Mouse (Mus musculus): ENCODE measurements around the gene BC016579. TPM values are rescaled to one million over a fixed set of nuclear protein-coding genes. Genes with fewer than 3 reads are reported as not detected.

Gene BC016579
- polyA plus RNA-seq (2015; fragmentation: Nextera tagmentation; extraction: Ambion mirVana): 0.09 and 0.11 TPM in 2 replicates

- peak within 1 kb of the TSS; percentile 54; the same call in 1 of the 2 replicates for H3K9ac ChIP-seq (ENCODE audit: low read length)
- 4% methylated on average over 20 of the region's 20 CpGs for WGBS
- ATAC-seq (replicated peaks; ENCODE audit: extremely low read depth, insufficient read depth, low FRiP score): no peak
These were observed at the start of gene BC016579 for GRCm38 (mm10) chr16:45653934-45654332. TSS of gene BC016579 (minus strand) at chr16:45654068.

GRCm38 (mm10) chr16:45699301-45699700 is 45.4 kb upstream of the BC016579 start:
- H3K4me3 ChIP-seq (ENCODE audit: low read length): no peak overlapping the region
- no peak for ATAC-seq (replicated peaks; ENCODE audit: extremely low read depth, insufficient read depth, low FRiP score)
- 53% methylated on average over 5 of the region's 5 CpGs for WGBS

More at GRCm38 (mm10) chr16:45653934-45654332, at the start of gene BC016579:
- H3K9me3 ChIP-seq (replicated peaks; ENCODE audit: control insufficient read depth, low read length): no peaks in the 10 kb centered on the region
- peak within 1 kb of the TSS; percentile 45 for H3K4me3 ChIP-seq (ENCODE audit: low read length)
- no peaks in the 10 kb centered on the region for H3K36me3 ChIP-seq (ENCODE audit: control insufficient read depth, insufficient read depth)
- no peak within 1 kb of the TSS for H3K27ac ChIP-seq (ENCODE audit: low read length)
- no peaks in the 10 kb centered on the region; the same call in 1 of the 2 replicates for H3K27me3 ChIP-seq (ENCODE audit: control insufficient read depth, insufficient read depth, low read length)
- peak within 1 kb of the TSS; percentile 84 for H3K4me2 ChIP-seq (ENCODE audit: low read depth, low read length)
- H3K4me1 ChIP-seq (ENCODE audit: control insufficient read depth, insufficient read depth, low read length): peaks cover 11% of the 10 kb centered on the region; the same call in 1 of the 2 replicates

GRCm38 (mm10) chr16:45697996-45698395 is 44.1 kb upstream of the BC016579 start:
- Histone ChIP-seq H3K4me2 (ENCODE audit: low read depth, low read length) (no peak overlapping the region), H3K27me3 (ENCODE audit: control insufficient read depth, insufficient read depth, low read length) (no peaks in the 10 kb centered on the region), H3K9me3 (replicated peaks; ENCODE audit: control insufficient read depth, low read length) (no peaks in the 10 kb centered on the region), H3K4me1 (ENCODE audit: control insufficient read depth, insufficient read depth, low read length) (no peaks in the 10 kb centered on the region), H3K27ac (ENCODE audit: low read length) (no peak overlapping the region), H3K36me3 (ENCODE audit: control insufficient read depth, insufficient read depth) (no peaks in the 10 kb centered on the region), H3K4me3 (ENCODE audit: low read length) (no peak overlapping the region), H3K9ac (ENCODE audit: low read length) (no peak overlapping the region)
- ATAC-seq (replicated peaks; ENCODE audit: extremely low read depth, insufficient read depth, low FRiP score): no peak
- 69% methylated on average over 6 of the region's 6 CpGs for WGBS

More at GRCm38 (mm10) chr16:45699301-45699700, 45.4 kb upstream of the BC016579 start:
- Histone ChIP-seq H3K9me3 (replicated peaks; ENCODE audit: control insufficient read depth, low read length) (no peaks in the 10 kb centered on the region), H3K4me2 (ENCODE audit: low read depth, low read length) (no peak overlapping the region), H3K27me3 (ENCODE audit: control insufficient read depth, insufficient read depth, low read length) (no peaks in the 10 kb centered on the region), H3K27ac (ENCODE audit: low read length) (no peak overlapping the region), H3K4me1 (ENCODE audit: control insufficient read depth, insufficient read depth, low read length) (no peaks in the 10 kb centered on the region), H3K36me3 (ENCODE audit: control insufficient read depth, insufficient read depth) (no peaks in the 10 kb centered on the region), H3K9ac (ENCODE audit: low read length) (no peak overlapping the region)

GRCm38 (mm10) chr16:45695445-45696160 is 41.7 kb upstream of the BC016579 start:
- no peak overlapping the region for H3K4me3 ChIP-seq (ENCODE audit: low read length)
- no peaks in the 10 kb centered on the region for H3K4me1 ChIP-seq (ENCODE audit: control insufficient read depth, insufficient read depth, low read length)
- 73% methylated on average over 9 of the region's 9 CpGs for WGBS
- no peak overlapping the region for H3K9ac ChIP-seq (ENCODE audit: low read length)
- no peak for ATAC-seq (replicated peaks; ENCODE audit: extremely low read depth, insufficient read depth, low FRiP score)
- H3K9me3 ChIP-seq (replicated peaks; ENCODE audit: control insufficient read depth, low read length): no peaks in the 10 kb centered on the region
- H3K27me3 ChIP-seq (ENCODE audit: control insufficient read depth, insufficient read depth, low read length): no peaks in the 10 kb centered on the region
- no peak overlapping the region for H3K27ac ChIP-seq (ENCODE audit: low read length)
- H3K4me2 ChIP-seq (ENCODE audit: low read depth, low read length): no peak overlapping the region
- H3K36me3 ChIP-seq (ENCODE audit: control insufficient read depth, insufficient read depth): no peaks in the 10 kb centered on the region

GRCm38 (mm10) chr16:45693558-45693957 is 39.7 kb upstream of the BC016579 start, which contains the start of gene Tmprss7:
TSS of gene Tmprss7 (minus strand) at chr16:45693658.
- ATAC-seq (replicated peaks; ENCODE audit: extremely low read depth, insufficient read depth, low FRiP score): no peak
- H3K4me2 ChIP-seq (ENCODE audit: low read depth, low read length): no peak within 1 kb of the TSS
- no peak within 1 kb of the TSS for H3K27ac ChIP-seq (ENCODE audit: low read length)
- no peaks in the 10 kb centered on the region for H3K36me3 ChIP-seq (ENCODE audit: control insufficient read depth, insufficient read depth)
- H3K9ac ChIP-seq (ENCODE audit: low read length): no peak within 1 kb of the TSS
- no peaks in the 10 kb centered on the region for H3K27me3 ChIP-seq (ENCODE audit: control insufficient read depth, insufficient read depth, low read length)
- H3K4me1 ChIP-seq (ENCODE audit: control insufficient read depth, insufficient read depth, low read length): no peaks in the 10 kb centered on the region
- 64% methylated on average over 10 of the region's 10 CpGs for WGBS
- no peaks in the 10 kb centered on the region for H3K9me3 ChIP-seq (replicated peaks; ENCODE audit: control insufficient read depth, low read length)
- H3K4me3 ChIP-seq (ENCODE audit: low read length): no peak within 1 kb of the TSS

GRCm38 (mm10) chr16:45692851-45693250 is 39.0 kb upstream of the BC016579 start:
- Histone ChIP-seq H3K9me3 (replicated peaks; ENCODE audit: control insufficient read depth, low read length) (no peaks in the 10 kb centered on the region), H3K4me2 (ENCODE audit: low read depth, low read length) (no peak overlapping the region), H3K4me1 (ENCODE audit: control insufficient read depth, insufficient read depth, low read length) (no peaks in the 10 kb centered on the region), H3K27me3 (ENCODE audit: control insufficient read depth, insufficient read depth, low read length) (no peaks in the 10 kb centered on the region), H3K27ac (ENCODE audit: low read length) (no peak overlapping the region), H3K4me3 (ENCODE audit: low read length) (no peak overlapping the region), H3K9ac (ENCODE audit: low read length) (no peak overlapping the region), H3K36me3 (ENCODE audit: control insufficient read depth, insufficient read depth) (no peaks in the 10 kb centered on the region)
- 71% methylated on average over 3 of the region's 3 CpGs for WGBS
- no peak for ATAC-seq (replicated peaks; ENCODE audit: extremely low read depth, insufficient read depth, low FRiP score)

- no peak overlapping the region for H3K4me2 ChIP-seq (ENCODE audit: low read depth, low read length)
- no peaks in the 10 kb centered on the region for H3K36me3 ChIP-seq (ENCODE audit: control insufficient read depth, insufficient read depth)
- H3K9me3 ChIP-seq (replicated peaks; ENCODE audit: control insufficient read depth, low read length): no peaks in the 10 kb centered on the region
- no peak for ATAC-seq (replicated peaks; ENCODE audit: extremely low read depth, insufficient read depth, low FRiP score)
- WGBS: 43% methylated on average over 4 of the region's 4 CpGs
- no peak overlapping the region for H3K9ac ChIP-seq (ENCODE audit: low read length)
- no peaks in the 10 kb centered on the region for H3K4me1 ChIP-seq (ENCODE audit: control insufficient read depth, insufficient read depth, low read length)
- no peak overlapping the region for H3K4me3 ChIP-seq (ENCODE audit: low read length)
- no peak overlapping the region for H3K27ac ChIP-seq (ENCODE audit: low read length)
- H3K27me3 ChIP-seq (ENCODE audit: control insufficient read depth, insufficient read depth, low read length): no peaks in the 10 kb centered on the region
These were observed 36.3 kb upstream of the BC016579 start for GRCm38 (mm10) chr16:45690178-45690577.

- Histone ChIP-seq H3K4me3 (ENCODE audit: low read length) (no peak overlapping the region), H3K36me3 (ENCODE audit: control insufficient read depth, insufficient read depth) (no peaks in the 10 kb centered on the region), H3K4me2 (ENCODE audit: low read depth, low read length) (no peak overlapping the region), H3K4me1 (ENCODE audit: control insufficient read depth, insufficient read depth, low read length) (no peaks in the 10 kb centered on the region), H3K27ac (ENCODE audit: low read length) (no peak overlapping the region), H3K9ac (ENCODE audit: low read length) (no peak overlapping the region), H3K27me3 (ENCODE audit: control insufficient read depth, insufficient read depth, low read length) (no peaks in the 10 kb centered on the region), H3K9me3 (replicated peaks; ENCODE audit: control insufficient read depth, low read length) (no peaks in the 10 kb centered on the region)
- ATAC-seq (replicated peaks; ENCODE audit: extremely low read depth, insufficient read depth, low FRiP score): no peak
- 80% methylated on average over 3 of the region's 3 CpGs for WGBS
These were observed 33.0 kb upstream of the BC016579 start for GRCm38 (mm10) chr16:45686833-45687232.

- Histone ChIP-seq H3K9ac (ENCODE audit: low read length) (no peak overlapping the region), H3K4me2 (ENCODE audit: low read depth, low read length) (no peak overlapping the region), H3K4me1 (ENCODE audit: control insufficient read depth, insufficient read depth, low read length) (no peaks in the 10 kb centered on the region), H3K9me3 (replicated peaks; ENCODE audit: control insufficient read depth, low read length) (no peaks in the 10 kb centered on the region), H3K36me3 (ENCODE audit: control insufficient read depth, insufficient read depth) (no peaks in the 10 kb centered on the region), H3K4me3 (ENCODE audit: low read length) (no peak overlapping the region), H3K27me3 (ENCODE audit: control insufficient read depth, insufficient read depth, low read length) (no peaks in the 10 kb centered on the region), H3K27ac (ENCODE audit: low read length) (no peak overlapping the region)
- WGBS: 67% methylated on average over 3 of the region's 3 CpGs
- ATAC-seq (replicated peaks; ENCODE audit: extremely low read depth, insufficient read depth, low FRiP score): no peak
These were observed 31.4 kb upstream of the BC016579 start for GRCm38 (mm10) chr16:45685295-45685694.

Measured in heart, embryonic 16.5 days (tissue).